Mouse (Mus musculus) limb, embryonic 12.5 days (tissue): ENCODE measurements around the gene Wdsub1. TPM values are rescaled to one million over a fixed set of nuclear protein-coding genes. Genes with fewer than 3 reads are reported as not detected.

Source experiments
- ATAC-seq: fragments of 200-750 bp; cut with Nextera tagmentation; 2 replicates; pipeline ENCODE4 v1.8.0; 2017; ENCODE audit warnings: low read depth, moderate TSS enrichment; ENCODE audit not compliant: insufficient number of reproducible peaks, insufficient read depth, low FRiP score, low TSS enrichment
- H3K27ac ChIP-seq: fragments of 300-500 bp; sonication (generic); 2 replicates; pipeline ENCODE4 v1.5.1; 2016; ENCODE audit warnings: mild to moderate bottlenecking, moderate library complexity
- H3K27me3 ChIP-seq: fragments of 300-500 bp; sonication (generic); 2 replicates; pipeline ENCODE4 v1.6.1; 2016; ENCODE audit warnings: mild to moderate bottlenecking, moderate library complexity
- H3K36me3 ChIP-seq: fragments of 300-500 bp; sonication (generic); 2 replicates; pipeline ENCODE4 v1.6.1; 2016; ENCODE audit warnings: mild to moderate bottlenecking, moderate library complexity
- H3K4me1 ChIP-seq: fragments of 300-500 bp; sonication (generic); replicated peaks from 2 replicates; pipeline ENCODE4 v1.6.1; 2016
- H3K4me2 ChIP-seq: fragments of 300-500 bp; sonication (generic); 2 replicates; pipeline ENCODE4 v1.6.1; 2016; ENCODE audit warnings: mild to moderate bottlenecking, moderate library complexity
- H3K4me3 ChIP-seq: fragments of 300-500 bp; sonication (generic); replicated peaks from 2 replicates; pipeline ENCODE4 v1.5.1; 2016; ENCODE audit warnings: mild to moderate bottlenecking
- H3K9ac ChIP-seq: fragments of 300-500 bp; sonication (generic); replicated peaks from 2 replicates; pipeline ENCODE4 v1.6.1; 2016; ENCODE audit warnings: mild to moderate bottlenecking, moderate library complexity
- H3K9me3 ChIP-seq: fragments of 300-500 bp; sonication (generic); 2 replicates; pipeline ENCODE4 v1.6.1; 2016; ENCODE audit warnings: mild to moderate bottlenecking, moderate library complexity
- WGBS: fragments of 180-500 bp; shearing (Covaris S2); methylation state at CpG from one replicate; pipeline ENCODE4 v1.1.7; 2016; 5-methylcytosine and 5-hydroxymethylcytosine counted together
- polyA plus RNA-seq: library from polyadenylated mRNA; unstranded; fragments of >200 nt; fragmentation: Nextera tagmentation; extraction: Ambion mirVana; gene quantifications from 2 replicates; pipeline ENCODE4 v1.2.1, GENCODE M21; 2016

The Wdsub1 gene
- polyA plus RNA-seq, 1 experiment from 2014 or later: 27.9 TPM

DNA sequence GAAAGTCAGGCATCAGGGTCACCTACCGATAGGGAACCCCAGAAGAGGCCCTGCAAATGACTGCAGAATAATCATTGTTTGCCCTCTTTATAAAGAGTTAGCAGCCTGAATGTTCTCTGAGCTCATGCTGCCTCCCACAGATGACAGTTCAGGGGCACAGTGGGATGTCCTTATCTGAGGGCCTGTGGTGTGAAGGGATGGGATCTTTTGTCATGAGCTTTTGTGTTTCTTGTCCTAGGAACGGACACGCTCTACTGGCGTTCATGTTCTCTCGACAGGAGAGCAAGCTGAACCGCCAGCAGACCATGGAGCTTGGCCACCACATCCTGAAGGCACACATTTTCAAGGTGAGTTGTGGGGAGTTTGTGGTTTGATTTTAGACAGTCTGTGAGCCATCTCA lies 76.4 kb downstream of the Wdsub1 start:
- Histone ChIP-seq H3K36me3 (peaks cover 92% of the 10 kb centered on the region), H3K27me3 (no peaks in the 10 kb centered on the region), H3K4me1 (0 out of 2 replicates have a peak, but pooled peaks cover 7% of the 10 kb centered on the region), H3K4me2 (no peak overlapping the region), H3K9me3 (no peaks in the 10 kb centered on the region), H3K4me3 (no peak overlapping the region), H3K27ac (no peak overlapping the region), H3K9ac (no peak overlapping the region)
- 88% methylated on average over 6 of the region's 6 CpGs for WGBS
- no peak for ATAC-seq

DNA sequence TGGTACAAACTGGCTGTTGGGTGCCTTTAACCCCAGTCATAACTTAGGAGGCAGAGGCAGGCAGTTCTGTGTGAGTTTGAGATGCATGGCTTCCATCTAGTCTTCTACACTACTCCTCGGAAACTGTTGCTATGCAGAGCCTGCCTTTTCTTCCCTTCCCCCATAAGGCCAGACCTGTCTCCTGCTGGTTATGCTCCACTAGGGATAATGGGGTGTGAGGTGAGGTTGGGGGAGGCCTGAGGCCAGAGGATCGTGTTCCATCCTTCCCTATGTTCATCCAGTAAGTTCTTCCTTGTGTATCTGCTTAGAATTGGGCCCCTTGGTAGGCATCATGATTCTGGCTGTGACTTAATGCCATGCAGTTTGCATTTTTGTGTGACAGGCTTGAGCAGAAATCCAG lies 76.8 kb downstream of the Wdsub1 start:
- no peak overlapping the region for H3K9ac ChIP-seq
- 49% methylated on average over 2 of the region's 2 CpGs for WGBS
- H3K36me3 ChIP-seq: peaks cover 92% of the 10 kb centered on the region
- no peaks in the 10 kb centered on the region for H3K9me3 ChIP-seq
- H3K27me3 ChIP-seq: no peaks in the 10 kb centered on the region
- 0 out of 2 replicates have a peak, but pooled peaks cover 7% of the 10 kb centered on the region for H3K4me1 ChIP-seq
- no peak overlapping the region for H3K4me3 ChIP-seq
- no peak for ATAC-seq
- no peak overlapping the region for H3K4me2 ChIP-seq
- H3K27ac ChIP-seq: no peak overlapping the region

DNA sequence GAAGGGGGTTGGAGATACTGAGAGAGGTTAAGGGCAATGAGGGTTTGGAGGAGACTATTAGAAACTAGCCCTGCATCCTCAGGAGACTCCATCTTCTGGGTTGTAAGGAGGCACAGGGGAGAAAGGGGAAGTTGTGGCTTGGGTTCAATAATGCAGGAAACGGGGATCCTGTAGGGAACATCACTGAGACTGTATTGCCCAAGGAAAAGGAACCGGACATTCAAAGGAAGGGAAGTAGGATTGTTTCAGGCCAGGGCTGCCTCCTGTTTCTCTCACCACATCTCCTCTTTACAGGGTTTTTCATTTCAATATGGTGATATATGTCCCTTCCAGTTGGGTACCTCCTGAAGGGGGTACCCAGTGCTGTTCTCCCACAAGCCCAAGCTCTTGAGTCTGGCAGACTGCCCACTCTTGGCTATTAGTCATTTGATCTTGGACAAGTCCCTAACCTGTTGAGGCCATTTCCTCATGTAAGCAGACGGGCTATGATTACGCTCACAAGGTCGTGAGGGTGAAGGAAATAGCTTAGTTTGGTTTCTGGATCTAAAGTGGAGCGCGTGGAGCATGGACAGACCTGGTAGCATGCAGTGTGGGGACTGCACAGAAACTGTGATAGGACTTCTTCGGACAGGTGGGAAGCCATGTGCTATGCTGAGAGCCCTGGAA lies 79.5 kb downstream of the Wdsub1 start:
- WGBS: 87% methylated on average over 8 of the region's 8 CpGs

More for the DNA sequence above, 79.5 kb downstream of the Wdsub1 start:
- ATAC-seq: no peak
- no peak overlapping the region for H3K4me3 ChIP-seq
- no peaks in the 10 kb centered on the region for H3K9me3 ChIP-seq
- no peak overlapping the region for H3K9ac ChIP-seq
- no peak overlapping the region for H3K4me2 ChIP-seq
- no peaks in the 10 kb centered on the region for H3K27me3 ChIP-seq
- H3K4me1 ChIP-seq: 0 out of 2 replicates have a peak, but pooled peaks cover 7% of the 10 kb centered on the region
- H3K36me3 ChIP-seq: peaks cover 88% of the 10 kb centered on the region
- H3K27ac ChIP-seq: no peak overlapping the region
